Mouse (Mus musculus): ENCODE data around the gene Ppa1. TPM values are rescaled to one million over a fixed set of nuclear protein-coding genes. Genes with fewer than 3 reads are reported as not detected.
"Not testable (repeated sequence)": the region's sequence is repeated elsewhere in the genome, so short reads cannot be mapped to it uniquely, and the experiment has no call there.

Ppa1 gene
- polyA plus RNA-seq (2012; rRNA removed): 79.4 and 101 TPM in 2 replicates

- DNase-seq (ENCODE audit: low read depth, low spot score): no peak
These were observed at the start of gene Ppa1 for GRCm38 (mm10) chr10:61647790-61648736. Gene Ppa1 (plus strand): TSS chr10:61648552.

GRCm38 (mm10) chr10:61599556-61600114, 48.7 kb upstream of the Ppa1 start:
- DNase-seq (ENCODE audit: low read depth, low spot score): no peak
- 65% methylated on average over 9 of the region's 9 CpGs for WGBS

More at GRCm38 (mm10) chr10:61647790-61648736, at the start of gene Ppa1:
- WGBS: 1% methylated on average over 50 of the region's 50 CpGs

- no peak for DNase-seq (ENCODE audit: low read depth, low spot score)
- 11% methylated on average over 14 of the region's 14 CpGs for WGBS
These were observed 45.9 kb upstream of the Ppa1 start for GRCm38 (mm10) chr10:61602283-61603033.

- 66% methylated on average over 10 of the region's 10 CpGs for WGBS
- no peak for DNase-seq (ENCODE audit: low read depth, low spot score)
These were observed 43.8 kb upstream of the Ppa1 start for GRCm38 (mm10) chr10:61604376-61605065.

- 48% methylated on average over 11 of the region's 11 CpGs for WGBS
- not testable (repeated sequence) for DNase-seq (ENCODE audit: low read depth, low spot score)
These were observed 43.0 kb upstream of the Ppa1 start for GRCm38 (mm10) chr10:61605381-61605780.

- DNase-seq (ENCODE audit: low read depth, low spot score): no peak
- WGBS: 6% methylated on average over 8 of the region's 8 CpGs
These were observed 42.5 kb upstream of the Ppa1 start for GRCm38 (mm10) chr10:61605851-61606250.

- no peak for DNase-seq (ENCODE audit: low read depth, low spot score)
These were observed 40.1 kb upstream of the Ppa1 start for GRCm38 (mm10) chr10:61608233-61608632.

GRCm38 (mm10) chr10:61610650-61611235, 37.6 kb upstream of the Ppa1 start:
- DNase-seq (ENCODE audit: low read depth, low spot score): no peak
- WGBS: 72% methylated on average over 8 of the region's 8 CpGs

- DNase-seq (ENCODE audit: low read depth, low spot score): no peak
- WGBS: 84% methylated on average over 7 of the region's 7 CpGs
These were observed 34.0 kb upstream of the Ppa1 start for GRCm38 (mm10) chr10:61614311-61614710.

GRCm38 (mm10) chr10:61618528-61618927, 29.8 kb upstream of the Ppa1 start:
- WGBS: 85% methylated on average over 2 of the region's 2 CpGs
- DNase-seq (ENCODE audit: low read depth, low spot score): no peak

GRCm38 (mm10) chr10:61621681-61622080, 26.7 kb upstream of the Ppa1 start:
- WGBS: 53% methylated on average over 9 of the region's 9 CpGs
- DNase-seq (ENCODE audit: low read depth, low spot score): no peak

- 78% methylated on average over 3 of the region's 3 CpGs for WGBS
- not testable (repeated sequence) for DNase-seq (ENCODE audit: low read depth, low spot score)
These were observed 24.5 kb upstream of the Ppa1 start for GRCm38 (mm10) chr10:61623874-61624273.

GRCm38 (mm10) chr10:61624771-61625170, 23.6 kb upstream of the Ppa1 start:
- 31% methylated on average over 5 of the region's 5 CpGs for WGBS
- DNase-seq (ENCODE audit: low read depth, low spot score): no peak

- 4% methylated on average over 74 of the region's 74 CpGs for WGBS
- no peak for DNase-seq (ENCODE audit: low read depth, low spot score)
These were observed 22.7 kb upstream of the Ppa1 start for GRCm38 (mm10) chr10:61625381-61626257.

GRCm38 (mm10) chr10:61626551-61626950, 21.8 kb upstream of the Ppa1 start:
- DNase-seq (ENCODE audit: low read depth, low spot score): no peak
- 50% methylated on average over 3 of the region's 3 CpGs for WGBS

- no peak for DNase-seq (ENCODE audit: low read depth, low spot score)
- 79% methylated on average over 15 of the region's 15 CpGs for WGBS
These were observed 21.0 kb upstream of the Ppa1 start for GRCm38 (mm10) chr10:61627195-61627937.

GRCm38 (mm10) chr10:61627938-61628250, 20.5 kb upstream of the Ppa1 start:
- WGBS: 82% methylated on average over 4 of the region's 4 CpGs
- no peak for DNase-seq (ENCODE audit: low read depth, low spot score)

- 68% methylated on average over 10 of the region's 10 CpGs for WGBS
- no peak for DNase-seq (ENCODE audit: low read depth, low spot score)
These were observed 15.9 kb upstream of the Ppa1 start for GRCm38 (mm10) chr10:61632445-61632844.
